Mouse (Mus musculus): Measurements from ENCODE around the gene Btbd11. TPM values are rescaled to one million over a fixed set of nuclear protein-coding genes. Genes with fewer than 3 reads are reported as not detected.

Btbd11 gene
- polyA plus RNA-seq, 1 experiment from 2014 or later: 4.4 TPM

DNA sequence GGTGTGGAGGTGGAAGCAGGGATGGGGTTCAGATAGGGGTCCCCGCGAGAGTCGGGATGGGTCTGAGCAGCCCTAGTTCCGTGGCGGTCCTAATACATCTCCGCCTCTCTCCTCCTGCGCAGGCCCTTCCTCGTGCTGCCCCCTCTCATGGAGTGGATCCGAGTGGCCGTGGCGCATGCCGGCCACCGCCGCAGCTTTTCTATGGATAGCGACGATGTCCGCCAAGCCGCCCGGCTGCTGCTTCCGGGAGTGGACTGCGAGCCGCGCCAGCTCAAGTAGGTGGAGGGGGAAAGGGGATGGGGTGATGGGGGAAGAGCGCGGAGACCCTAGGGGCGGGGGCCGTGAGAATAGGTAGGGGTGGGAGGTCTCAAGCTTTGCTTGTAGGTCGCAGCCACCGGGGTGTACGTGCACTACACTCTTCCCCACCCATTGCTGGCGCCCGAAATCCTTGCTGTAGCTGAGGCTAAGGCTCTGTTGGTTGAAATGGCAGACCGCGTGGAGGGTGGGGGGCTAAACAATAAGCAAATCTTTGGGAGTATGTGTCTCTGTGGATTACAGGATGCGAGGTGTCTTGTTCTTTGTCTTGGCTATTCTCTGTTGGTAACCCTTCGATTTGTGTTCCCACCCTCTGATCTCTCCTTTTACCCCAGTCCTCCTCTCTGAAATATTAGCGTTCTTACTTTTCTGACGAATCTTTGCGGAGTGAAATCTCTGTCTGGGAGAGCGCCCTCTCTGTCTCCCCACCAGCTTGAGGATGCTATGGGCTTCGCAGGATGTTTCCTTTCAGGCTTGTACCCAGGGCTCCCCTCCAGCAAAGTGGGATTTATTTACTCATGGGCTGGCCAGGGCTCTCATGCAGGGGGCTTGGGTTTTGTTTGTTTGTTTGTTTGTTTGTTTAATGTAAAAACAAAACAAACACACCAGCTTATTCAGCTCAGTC, 212.3 kb downstream of the Btbd11 start:
- H3K9ac ChIP-seq (replicated peaks; ENCODE audit: low read length): peak overlapping the region; percentile 65
- 1% methylated on average over 38 of the region's 41 CpGs for WGBS
- peak; percentile 74; the same call in 1 of the 2 replicates for ATAC-seq (replicated peaks; ENCODE audit: insufficient number of reproducible peaks, low FRiP score, low TSS enrichment, low read depth)
- no peaks in the 10 kb centered on the region for H3K36me3 ChIP-seq (replicated peaks; ENCODE audit: control insufficient read depth, insufficient read depth, low read depth, low read length)
- peak overlapping the region; percentile 89 for H3K4me2 ChIP-seq (ENCODE audit: low read depth, low read length)
- H3K4me3 ChIP-seq (ENCODE audit: low read depth, low read length): peak overlapping the region; percentile 49
- no peaks in the 10 kb centered on the region for H3K27me3 ChIP-seq (ENCODE audit: control insufficient read depth, insufficient read depth, low read length)
- H3K4me1 ChIP-seq (ENCODE audit: control insufficient read depth, insufficient read depth, low read length): peaks cover 2% of the 10 kb centered on the region; the same call in 1 of the 2 replicates
- no peaks in the 10 kb centered on the region for H3K9me3 ChIP-seq (replicated peaks; ENCODE audit: control insufficient read depth, low read length)
- H3K27ac ChIP-seq (replicated peaks; ENCODE audit: low read depth, low read length): no peak overlapping the region
- DNase-seq (ENCODE audit: low spot score): peak; percentile 56

DNA sequence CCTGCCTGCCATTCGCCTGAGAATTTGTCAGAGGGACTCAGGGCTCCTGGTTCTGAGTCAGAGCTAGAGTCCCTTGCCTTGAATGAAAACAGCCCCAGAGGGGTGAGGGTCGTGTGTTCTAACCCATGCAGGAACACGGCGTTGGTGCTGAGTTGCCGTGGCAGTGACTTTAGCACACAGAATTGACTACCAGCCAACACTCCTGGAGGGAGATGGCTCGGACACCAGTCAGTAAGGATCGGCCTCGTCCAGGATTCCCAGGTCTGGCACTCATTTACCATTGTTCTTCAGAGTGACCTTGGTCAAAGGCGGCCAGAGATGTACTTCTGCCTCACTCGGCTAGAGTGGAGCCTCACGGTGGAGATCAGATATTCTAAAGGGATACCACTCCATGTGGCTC, 215.9 kb downstream of the Btbd11 start:
- Histone ChIP-seq H3K9me3 (replicated peaks; ENCODE audit: control insufficient read depth, low read length) (no peaks in the 10 kb centered on the region), H3K36me3 (replicated peaks; ENCODE audit: control insufficient read depth, insufficient read depth, low read depth, low read length) (no peaks in the 10 kb centered on the region), H3K9ac (replicated peaks; ENCODE audit: low read length) (no peak overlapping the region), H3K4me2 (ENCODE audit: low read depth, low read length) (no peak overlapping the region), H3K4me3 (ENCODE audit: low read depth, low read length) (no peak overlapping the region), H3K27me3 (ENCODE audit: control insufficient read depth, insufficient read depth, low read length) (no peaks in the 10 kb centered on the region), H3K4me1 (ENCODE audit: control insufficient read depth, insufficient read depth, low read length) (peaks cover 2% of the 10 kb centered on the region; the same call in 1 of the 2 replicates), H3K27ac (replicated peaks; ENCODE audit: low read depth, low read length) (no peak overlapping the region)
- DNase-seq (ENCODE audit: low spot score) (no peak), ATAC-seq (replicated peaks; ENCODE audit: insufficient number of reproducible peaks, low FRiP score, low TSS enrichment, low read depth) (no peak)
- 80% methylated on average over 11 of the region's 11 CpGs for WGBS

- ATAC-seq (replicated peaks; ENCODE audit: insufficient number of reproducible peaks, low FRiP score, low TSS enrichment, low read depth) (no peak), DNase-seq (ENCODE audit: low spot score) (no peak)
- H3K27me3 ChIP-seq (ENCODE audit: control insufficient read depth, insufficient read depth, low read length): no peaks in the 10 kb centered on the region
- H3K9me3 ChIP-seq (replicated peaks; ENCODE audit: control insufficient read depth, low read length): no peaks in the 10 kb centered on the region
- H3K4me3 ChIP-seq (ENCODE audit: low read depth, low read length): no peak overlapping the region
- H3K9ac ChIP-seq (replicated peaks; ENCODE audit: low read length): no peak overlapping the region
- H3K4me2 ChIP-seq (ENCODE audit: low read depth, low read length): no peak overlapping the region
- no peaks in the 10 kb centered on the region for H3K4me1 ChIP-seq (ENCODE audit: control insufficient read depth, insufficient read depth, low read length)
- 75% methylated on average over 9 of the region's 9 CpGs for WGBS
- H3K36me3 ChIP-seq (replicated peaks; ENCODE audit: control insufficient read depth, insufficient read depth, low read depth, low read length): no peaks in the 10 kb centered on the region
- H3K27ac ChIP-seq (replicated peaks; ENCODE audit: low read depth, low read length): no peak overlapping the region
Measured at GRCm38 (mm10) chr10:85604556-85604955, 217.9 kb downstream of the Btbd11 start.

- WGBS: 86% methylated on average over 14 of the region's 14 CpGs
Measured at GRCm38 (mm10) chr10:85608550-85609278, 222.1 kb downstream of the Btbd11 start.

DNA sequence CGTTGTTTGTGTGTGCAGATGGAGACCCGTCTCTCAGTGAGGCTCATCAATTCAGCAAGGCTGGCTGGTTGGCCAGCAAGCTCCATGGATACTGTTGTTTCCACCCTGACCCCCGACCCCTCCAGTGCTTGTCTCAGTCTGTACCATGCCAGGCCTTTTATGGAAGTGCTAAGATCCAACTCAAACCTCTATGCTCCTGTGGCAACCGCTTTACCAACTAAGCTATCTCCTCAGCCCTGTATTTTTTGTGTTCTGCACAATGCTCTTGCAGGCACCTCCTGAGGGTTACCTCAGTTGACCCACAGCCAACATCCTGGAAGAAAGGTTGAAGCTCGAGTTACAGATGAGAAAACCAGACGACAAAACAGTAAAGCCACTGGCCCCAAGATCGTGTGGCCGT, 230.5 kb downstream of the Btbd11 start:
- Histone ChIP-seq H3K27me3 (ENCODE audit: control insufficient read depth, insufficient read depth, low read length) (no peaks in the 10 kb centered on the region), H3K9ac (replicated peaks; ENCODE audit: low read length) (no peak overlapping the region), H3K4me2 (ENCODE audit: low read depth, low read length) (no peak overlapping the region), H3K27ac (replicated peaks; ENCODE audit: low read depth, low read length) (no peak overlapping the region), H3K36me3 (replicated peaks; ENCODE audit: control insufficient read depth, insufficient read depth, low read depth, low read length) (no peaks in the 10 kb centered on the region), H3K4me3 (ENCODE audit: low read depth, low read length) (no peak overlapping the region), H3K4me1 (ENCODE audit: control insufficient read depth, insufficient read depth, low read length) (no peaks in the 10 kb centered on the region), H3K9me3 (replicated peaks; ENCODE audit: control insufficient read depth, low read length) (no peaks in the 10 kb centered on the region)
- ATAC-seq (replicated peaks; ENCODE audit: insufficient number of reproducible peaks, low FRiP score, low TSS enrichment, low read depth): no peak
- DNase-seq (ENCODE audit: low spot score): no peak
- WGBS: 60% methylated on average over 8 of the region's 8 CpGs

More at GRCm38 (mm10) chr10:85608550-85609278, 222.1 kb downstream of the Btbd11 start:
- H3K9ac ChIP-seq (replicated peaks; ENCODE audit: low read length): no peak overlapping the region
- H3K27ac ChIP-seq (replicated peaks; ENCODE audit: low read depth, low read length): no peak overlapping the region
- no peak overlapping the region for H3K4me2 ChIP-seq (ENCODE audit: low read depth, low read length)
- no peaks in the 10 kb centered on the region for H3K36me3 ChIP-seq (replicated peaks; ENCODE audit: control insufficient read depth, insufficient read depth, low read depth, low read length)
- no peaks in the 10 kb centered on the region for H3K27me3 ChIP-seq (ENCODE audit: control insufficient read depth, insufficient read depth, low read length)
- no peak for DNase-seq (ENCODE audit: low spot score)
- no peaks in the 10 kb centered on the region for H3K4me1 ChIP-seq (ENCODE audit: control insufficient read depth, insufficient read depth, low read length)
- no peak for ATAC-seq (replicated peaks; ENCODE audit: insufficient number of reproducible peaks, low FRiP score, low TSS enrichment, low read depth)
- no peaks in the 10 kb centered on the region for H3K9me3 ChIP-seq (replicated peaks; ENCODE audit: control insufficient read depth, low read length)
- H3K4me3 ChIP-seq (ENCODE audit: low read depth, low read length): no peak overlapping the region

DNA sequence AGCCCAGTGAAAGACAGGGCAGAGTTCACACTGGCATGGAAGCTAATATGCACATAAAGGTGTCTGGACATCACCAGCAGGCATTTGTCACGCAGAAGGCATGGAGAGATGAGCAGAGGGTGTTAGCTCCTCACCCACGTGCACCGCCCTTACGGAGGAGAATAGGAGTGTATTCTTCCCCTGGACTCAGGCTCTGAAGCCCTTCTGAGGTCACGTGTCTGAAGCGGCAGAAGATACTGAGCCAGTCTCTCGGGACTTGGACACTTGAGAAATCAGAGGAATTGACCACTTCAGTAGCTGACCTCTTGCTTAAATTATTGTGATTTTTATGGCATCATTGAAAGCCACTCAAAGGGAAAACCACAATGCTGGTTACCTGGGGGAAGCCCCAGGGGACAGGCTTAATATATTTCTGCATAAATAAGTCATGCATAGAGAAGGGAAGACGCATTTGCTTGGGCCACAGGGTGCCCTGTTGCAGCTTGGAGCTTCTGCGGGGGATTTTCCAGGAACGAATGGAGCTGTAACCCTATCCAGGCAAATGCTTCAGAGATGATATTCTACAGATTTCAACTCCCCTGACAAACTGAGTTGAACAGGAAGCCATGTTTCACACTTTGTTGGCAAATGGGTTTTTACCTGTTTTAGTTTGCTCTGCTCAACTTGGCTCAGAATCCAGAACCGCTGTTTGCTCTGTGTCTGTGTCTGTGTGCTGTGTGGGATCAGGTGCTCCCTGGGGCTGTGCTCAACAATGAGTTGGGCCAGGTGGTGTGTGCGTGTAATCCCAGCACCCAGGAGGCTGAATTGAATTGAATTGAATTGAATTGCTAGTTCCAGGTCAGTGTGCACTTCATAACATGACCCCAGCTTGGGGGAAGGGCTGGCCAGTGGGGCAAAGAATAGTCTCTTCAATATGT, 231.1 kb downstream of the Btbd11 start:
- Histone ChIP-seq H3K9ac (replicated peaks; ENCODE audit: low read length) (no peak overlapping the region), H3K27ac (replicated peaks; ENCODE audit: low read depth, low read length) (no peak overlapping the region), H3K4me1 (ENCODE audit: control insufficient read depth, insufficient read depth, low read length) (no peaks in the 10 kb centered on the region), H3K36me3 (replicated peaks; ENCODE audit: control insufficient read depth, insufficient read depth, low read depth, low read length) (no peaks in the 10 kb centered on the region), H3K4me3 (ENCODE audit: low read depth, low read length) (no peak overlapping the region), H3K27me3 (ENCODE audit: control insufficient read depth, insufficient read depth, low read length) (no peaks in the 10 kb centered on the region), H3K9me3 (replicated peaks; ENCODE audit: control insufficient read depth, low read length) (no peaks in the 10 kb centered on the region), H3K4me2 (ENCODE audit: low read depth, low read length) (no peak overlapping the region)
- ATAC-seq (replicated peaks; ENCODE audit: insufficient number of reproducible peaks, low FRiP score, low TSS enrichment, low read depth): peak; percentile 56; the same call in 1 of the 2 replicates
- WGBS: 66% methylated on average over 12 of the region's 12 CpGs
- DNase-seq (ENCODE audit: low spot score): peak; percentile 4

GRCm38 (mm10) chr10:85621067-85621466, 234.5 kb downstream of the Btbd11 start:
- no peaks in the 10 kb centered on the region for H3K9me3 ChIP-seq (replicated peaks; ENCODE audit: control insufficient read depth, low read length)
- no peaks in the 10 kb centered on the region for H3K27me3 ChIP-seq (ENCODE audit: control insufficient read depth, insufficient read depth, low read length)
- DNase-seq (ENCODE audit: low spot score): peak; percentile 5
- H3K27ac ChIP-seq (replicated peaks; ENCODE audit: low read depth, low read length): no peak overlapping the region
- no peaks in the 10 kb centered on the region for H3K4me1 ChIP-seq (ENCODE audit: control insufficient read depth, insufficient read depth, low read length)
- no peak overlapping the region for H3K9ac ChIP-seq (replicated peaks; ENCODE audit: low read length)
- no peak for ATAC-seq (replicated peaks; ENCODE audit: insufficient number of reproducible peaks, low FRiP score, low TSS enrichment, low read depth)
- WGBS: 84% methylated on average over 6 of the region's 6 CpGs
- H3K4me3 ChIP-seq (ENCODE audit: low read depth, low read length): no peak overlapping the region
- H3K4me2 ChIP-seq (ENCODE audit: low read depth, low read length): no peak overlapping the region
- H3K36me3 ChIP-seq (replicated peaks; ENCODE audit: control insufficient read depth, insufficient read depth, low read depth, low read length): no peaks in the 10 kb centered on the region
